Mouse (Mus musculus): ENCODE measurements at regions not wholly inside any gene's neighbourhood (a gene's known extent, or its start where the extent isn't known, plus 50 kb on each side); places are given as distances from the start of the nearest gene placed in this dataset.
A peak's percentile ranks its signal among the peaks of the same experiment; 100 is the strongest.

GRCm38 (mm10) chr1:110400051-110400450 lies 417.8 kb downstream of the Cdh7 start:
- no peak for DNase-seq

DNA sequence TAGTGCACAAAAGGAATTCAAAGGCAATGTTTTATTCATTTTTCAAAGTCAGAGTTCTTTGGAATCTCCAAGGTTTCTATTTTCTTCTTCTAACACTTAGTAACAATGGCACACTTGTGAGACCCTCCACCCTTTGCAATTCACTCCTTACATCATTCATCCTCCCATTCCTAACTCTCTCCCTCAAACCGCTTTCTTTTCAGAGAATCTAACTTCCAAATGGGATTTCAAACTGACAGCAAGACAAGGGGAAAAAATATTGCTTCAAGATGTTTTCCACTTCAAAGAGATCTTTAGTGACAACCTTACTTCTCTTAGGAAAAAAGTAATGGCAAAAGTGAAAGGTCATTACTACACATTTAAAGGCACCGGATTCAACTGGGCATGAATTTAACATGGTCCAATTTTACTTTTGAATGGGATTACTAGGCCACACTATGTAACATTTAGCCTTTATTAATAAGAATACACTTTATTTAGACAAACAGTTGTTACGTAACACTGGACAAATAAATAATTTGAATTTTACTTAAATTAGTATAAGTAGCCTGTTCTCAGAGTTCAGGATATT lies 465.6 kb downstream of the Cdh7 start:
- peak; percentile 60 for DNase-seq

DNA sequence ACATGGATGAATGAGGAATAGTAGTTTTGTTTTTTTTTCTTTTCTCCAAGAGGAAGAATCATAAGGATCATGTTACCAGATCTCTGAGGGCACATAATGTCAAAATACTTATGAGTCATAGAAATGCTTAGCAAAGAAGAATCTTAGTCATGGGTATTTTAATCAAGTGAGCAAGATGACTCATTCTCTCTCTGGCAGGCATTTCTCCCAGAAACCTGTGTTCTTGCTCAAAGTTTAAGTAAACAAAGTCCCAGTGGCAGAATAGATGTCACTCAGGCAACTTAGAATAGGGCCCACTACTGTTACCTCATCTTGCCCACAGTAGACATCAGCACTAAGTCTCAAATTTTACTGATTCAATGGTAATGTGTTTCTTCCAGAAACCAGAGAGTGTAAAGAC lies 493.9 kb downstream of the Cdh19 start:
- no peak for DNase-seq

GRCm38 (mm10) chr1:110489372-110489771 lies 488.0 kb downstream of the Cdh19 start:
- no peak for DNase-seq

Measured in embryo, embryonic 11 days (tissue).